Mouse (Mus musculus) skeletal muscle tissue, adult 2 months (tissue): ENCODE data around the gene Actr1b.

Experiments
- DNase-seq: peaks from one replicate; pipeline ENCODE4 v3.0.0-alpha.2; 2012; ENCODE audit warnings: low read depth, low spot score

The Actr1b gene

DNA sequence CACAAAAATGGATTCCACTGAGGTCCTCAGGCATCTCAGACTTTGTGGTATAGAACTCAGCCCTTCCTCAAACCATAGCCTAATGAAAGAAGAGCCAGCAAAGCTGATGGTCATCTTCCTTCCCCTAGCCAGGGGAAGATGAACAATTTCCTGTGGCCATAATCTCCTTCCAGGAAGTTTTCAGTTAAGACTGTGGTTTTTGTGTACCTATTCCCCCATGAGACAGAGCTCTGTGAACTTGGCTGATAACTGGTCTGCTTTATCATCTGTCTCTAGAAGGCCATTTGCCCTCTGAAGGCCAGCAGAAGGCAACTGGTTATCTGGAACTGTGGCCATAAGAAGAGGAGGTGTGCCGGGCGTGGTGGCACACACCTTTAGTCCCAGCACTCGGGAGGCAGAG is 58.0 kb downstream of the Actr1b start:
- DNase-seq: no peak

DNA sequence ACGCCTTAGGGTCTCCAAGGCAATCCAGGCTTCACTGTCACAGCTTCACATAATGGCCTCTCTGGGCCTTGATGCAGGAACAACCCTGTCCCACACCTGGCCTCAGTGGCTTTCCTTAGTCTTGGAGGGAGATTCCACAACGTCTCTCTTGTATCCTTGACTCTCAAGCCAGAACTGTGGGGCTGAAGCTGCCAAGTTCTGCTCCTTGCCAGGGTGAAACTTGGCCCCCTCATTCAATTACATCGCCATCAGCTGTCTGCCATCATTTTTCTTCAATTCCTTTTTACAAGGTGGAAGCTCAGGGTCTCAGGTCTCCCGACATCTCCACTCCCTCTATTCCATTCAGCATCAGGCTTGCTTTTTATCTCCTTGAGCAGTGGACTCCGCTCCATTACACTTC is 59.2 kb downstream of the Actr1b start:
- DNase-seq: no peak
